26 mouse cellular contexts compared by ENCODE assay signal in the genomic region with DNA sequence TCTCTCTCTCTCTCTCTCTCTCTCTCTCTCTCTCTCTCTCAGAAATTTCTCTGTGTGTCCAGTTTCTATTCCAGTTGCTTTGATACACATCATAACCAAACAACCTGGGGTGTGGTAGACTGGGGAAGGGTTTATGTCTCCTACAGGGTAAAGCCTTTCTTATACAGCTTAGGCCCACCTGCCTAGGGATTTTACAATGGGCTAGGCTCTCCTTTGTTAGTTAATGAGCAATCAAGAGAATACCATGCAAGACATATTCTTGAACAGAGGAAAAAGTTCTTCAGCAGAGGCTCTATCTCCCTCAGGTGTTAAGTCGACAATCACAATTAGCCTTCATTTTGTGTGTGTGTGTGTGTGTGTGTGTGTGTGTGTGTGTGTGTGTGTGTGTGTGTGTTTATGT.
"Had no signal": no experiment of that assay in that cellular context is flagged by ENCODE, and none has a peak within 500 bp of the region (broad histone marks: within the 10 kb centered on the region; RNA-seq: fewer than 3 reads in every experiment).

No protein-coding gene starts in this region.

- H3K4me1 ChIP-seq: hindbrain, embryonic 13.5 days; limb, embryonic 12.5 days; liver, embryonic 13.5 days; liver, embryonic 15.5 days had no signal

- ATAC-seq: hindbrain, embryonic 16.5 days; inflammation-experienced regulatory T-cells, adult 6 months; intestine, embryonic 16.5 days had no signal

- H3K36me3 ChIP-seq: heart, embryonic 13.5 days; heart, embryonic 15.5 days; hindbrain, embryonic 13.5 days; limb, embryonic 10.5 days; limb, embryonic 12.5 days; liver, embryonic 13.5 days; liver, embryonic 15.5 days had no signal

- H3K27me3 ChIP-seq: heart, embryonic 13.5 days; heart, embryonic 15.5 days; hindbrain, embryonic 13.5 days; limb, embryonic 12.5 days; liver, embryonic 13.5 days; liver, embryonic 15.5 days had no signal

- H3K4me3 ChIP-seq: gastrocnemius, adult 2 months; heart, embryonic 13.5 days; heart, embryonic 15.5 days; hindbrain, embryonic 13.5 days; layer of hippocampus, adult 2 months; left cerebral cortex, adult 2 months; limb, embryonic 10.5 days; limb, embryonic 12.5 days; liver, embryonic 13.5 days; liver, embryonic 15.5 days had no signal

- H3K27ac ChIP-seq: gastrocnemius, adult 2 months; heart, embryonic 13.5 days; heart, embryonic 15.5 days; hindbrain, embryonic 13.5 days; layer of hippocampus, adult 2 months; left cerebral cortex, adult 2 months; limb, embryonic 10.5 days; limb, embryonic 12.5 days; liver, embryonic 13.5 days; liver, embryonic 15.5 days had no signal

- H3K9ac ChIP-seq: heart, embryonic 13.5 days; heart, embryonic 15.5 days; hindbrain, embryonic 13.5 days; limb, embryonic 12.5 days; liver, embryonic 13.5 days; liver, embryonic 15.5 days had no signal

- H3K4me2 ChIP-seq: heart, embryonic 11.5 days; heart, embryonic 13.5 days; heart, embryonic 15.5 days; hindbrain, embryonic 13.5 days; limb, embryonic 12.5 days; liver, embryonic 11.5 days; liver, embryonic 13.5 days; liver, embryonic 15.5 days had no signal

- DNase-seq: gastrocnemius, adult 2 months; gastrocnemius, postnatal 10 days; gastrocnemius, postnatal 25 days; heart, adult 18-20 months; heart, postnatal 14 days; heart, postnatal 36 days; kidney, adult 18-20 months; kidney, adult 8-10 months; kidney, postnatal 10 days; kidney, postnatal 25 days; kidney, postnatal 4 days; liver; liver, embryonic 13.5 days had no signal

- H3K9me3 ChIP-seq: heart, embryonic 15.5 days; hindbrain, embryonic 13.5 days; limb, embryonic 10.5 days; liver, embryonic 13.5 days; liver, embryonic 15.5 days had no signal
